Mouse (Mus musculus) embryonic facial prominence, embryonic 14.5 days (tissue): ENCODE data around the gene Clca3a1. TPM values are rescaled to one million over a fixed set of nuclear protein-coding genes. Genes with fewer than 3 reads are reported as not detected.

Source experiments
- ATAC-seq: fragments of 200-750 bp; cut with Nextera tagmentation; 2 replicates; pipeline ENCODE4 v1.8.0; 2017; ENCODE audit warnings: low read depth, moderate number of reproducible peaks, moderate TSS enrichment
- DNase-seq: peaks from one replicate; pipeline ENCODE4 v3.0.0-alpha.2; 2015; ENCODE audit warnings: low spot score
- H3K27ac ChIP-seq: fragments of 300-500 bp; sonication (generic); replicated peaks from 2 replicates; pipeline ENCODE4 v1.5.1; 2014; ENCODE audit warnings: low read depth, mild to moderate bottlenecking, low read length, moderate library complexity
- H3K27me3 ChIP-seq: fragments of 300-500 bp; sonication (generic); replicated peaks from 2 replicates; pipeline ENCODE4 v1.6.1; 2014; ENCODE audit warnings: low read length; ENCODE audit not compliant: control insufficient read depth, insufficient read depth
- H3K36me3 ChIP-seq: fragments of 300-500 bp; sonication (generic); 2 replicates; pipeline ENCODE4 v1.6.1; 2014; ENCODE audit warnings: low read length, mixed read lengths; ENCODE audit not compliant: control insufficient read depth, insufficient read depth
- H3K4me1 ChIP-seq: fragments of 300-500 bp; sonication (generic); 2 replicates; pipeline ENCODE4 v1.6.1; 2014; ENCODE audit warnings: antibody characterized with exemption, low read length; ENCODE audit not compliant: control insufficient read depth, insufficient read depth
- H3K4me2 ChIP-seq: fragments of 300-500 bp; sonication (generic); 2 replicates; pipeline ENCODE4 v1.6.1; 2014; ENCODE audit warnings: low read depth, mild to moderate bottlenecking, low read length, moderate library complexity, mixed read lengths
- H3K4me3 ChIP-seq: fragments of 300-500 bp; sonication (generic); 2 replicates; pipeline ENCODE4 v1.5.1; 2014; ENCODE audit warnings: low read depth, mild to moderate bottlenecking, low read length
- H3K9ac ChIP-seq: fragments of 300-500 bp; sonication (generic); 2 replicates; pipeline ENCODE4 v1.6.1; 2014; ENCODE audit warnings: low read depth, mild to moderate bottlenecking, low read length, moderate library complexity, mixed read lengths
- H3K9me3 ChIP-seq: fragments of 300-500 bp; sonication (generic); 2 replicates; pipeline ENCODE4 v1.6.1; 2016; ENCODE audit warnings: low read length; ENCODE audit not compliant: control insufficient read depth
- WGBS: fragments of 180-500 bp; shearing (Covaris S2); extraction: QIAGEN DNeasy Blood & Tissue Kit; methylation state at CpG from one replicate; pipeline ENCODE4 v1.1.7; 2014; 5-methylcytosine and 5-hydroxymethylcytosine counted together
- polyA plus RNA-seq: library from polyadenylated mRNA; unstranded; fragments of >200 nt; fragmentation: Nextera tagmentation; extraction: Ambion mirVana; gene quantifications from 2 replicates; pipeline ENCODE4 v1.2.1, GENCODE M21; 2014

Clca3a1 gene
- polyA plus RNA-seq, 1 experiment from 2014 or later = 1.9 TPM

GRCm38 (mm10) chr3:144714606-144715005 lies 46.2 kb downstream of the Clca3a1 start:
- H3K9me3 ChIP-seq = no peaks in the 10 kb centered on the region
- no peak overlapping the region for H3K27ac ChIP-seq
- no peak overlapping the region for H3K9ac ChIP-seq
- H3K4me1 ChIP-seq = peaks cover 21% of the 10 kb centered on the region
- no peaks in the 10 kb centered on the region for H3K27me3 ChIP-seq
- WGBS = 83% methylated on average over 8 of the region's 8 CpGs
- ATAC-seq (no peak), DNase-seq (no peak)
- no peak overlapping the region for H3K4me2 ChIP-seq
- H3K36me3 ChIP-seq = peaks cover 25% of the 10 kb centered on the region
- no peak overlapping the region for H3K4me3 ChIP-seq

GRCm38 (mm10) chr3:144714126-144714525 lies 46.7 kb downstream of the Clca3a1 start:
- DNase-seq (no peak), ATAC-seq (no peak)
- Histone ChIP-seq H3K9ac (no peak overlapping the region), H3K9me3 (no peaks in the 10 kb centered on the region), H3K36me3 (peaks cover 27% of the 10 kb centered on the region), H3K4me3 (no peak overlapping the region), H3K27ac (no peak overlapping the region), H3K4me1 (peaks cover 21% of the 10 kb centered on the region), H3K27me3 (no peaks in the 10 kb centered on the region), H3K4me2 (no peak overlapping the region)
- 73% methylated on average over 7 of the region's 7 CpGs for WGBS

GRCm38 (mm10) chr3:144711607-144712206 lies 49.1 kb downstream of the Clca3a1 start:
- 79% methylated on average over 6 of the region's 6 CpGs for WGBS
- Histone ChIP-seq H3K36me3 (peaks cover 40% of the 10 kb centered on the region), H3K9me3 (no peaks in the 10 kb centered on the region), H3K27me3 (no peaks in the 10 kb centered on the region), H3K9ac (no peak overlapping the region), H3K4me1 (0 out of 2 replicates have a peak, but pooled peaks cover 7% of the 10 kb centered on the region), H3K27ac (no peak overlapping the region), H3K4me3 (no peak overlapping the region), H3K4me2 (no peak overlapping the region)
- DNase-seq (no peak), ATAC-seq (no peak)

GRCm38 (mm10) chr3:144708612-144709011 lies 52.2 kb downstream of the Clca3a1 start:
- Histone ChIP-seq H3K4me2 (no peak overlapping the region), H3K27ac (no peak overlapping the region), H3K27me3 (no peaks in the 10 kb centered on the region), H3K4me1 (no peaks in the 10 kb centered on the region), H3K9ac (no peak overlapping the region), H3K9me3 (no peaks in the 10 kb centered on the region), H3K4me3 (no peak overlapping the region), H3K36me3 (peaks cover 61% of the 10 kb centered on the region)
- ATAC-seq = no peak
- DNase-seq = no peak
- 90% methylated on average over 5 of the region's 5 CpGs for WGBS

- no peak overlapping the region for H3K4me2 ChIP-seq
- WGBS = 92% methylated on average over 6 of the region's 6 CpGs
- H3K9me3 ChIP-seq = no peaks in the 10 kb centered on the region
- H3K4me3 ChIP-seq = no peak overlapping the region
- H3K27ac ChIP-seq = no peak overlapping the region
- no peak for ATAC-seq
- no peaks in the 10 kb centered on the region for H3K27me3 ChIP-seq
- H3K36me3 ChIP-seq = peaks cover 66% of the 10 kb centered on the region
- no peak for DNase-seq
- no peak overlapping the region for H3K9ac ChIP-seq
- H3K4me1 ChIP-seq = no peaks in the 10 kb centered on the region
These were observed 56.8 kb downstream of the Clca3a1 start for GRCm38 (mm10) chr3:144703959-144704358.

GRCm38 (mm10) chr3:144698790-144699433 lies 61.9 kb downstream of the Clca3a1 start:
- Histone ChIP-seq H3K27ac (no peak overlapping the region), H3K4me3 (no peak overlapping the region), H3K36me3 (peaks cover 82% of the 10 kb centered on the region), H3K4me1 (no peaks in the 10 kb centered on the region), H3K9ac (no peak overlapping the region), H3K4me2 (no peak overlapping the region), H3K27me3 (no peaks in the 10 kb centered on the region), H3K9me3 (no peaks in the 10 kb centered on the region)
- 83% methylated on average over 5 of the region's 5 CpGs for WGBS
- ATAC-seq = no peak
- no peak for DNase-seq

GRCm38 (mm10) chr3:144697942-144698341 lies 62.8 kb downstream of the Clca3a1 start:
- no peak for ATAC-seq

GRCm38 (mm10) chr3:144697154-144697553 lies 63.6 kb downstream of the Clca3a1 start:
- Histone ChIP-seq H3K9ac (no peak overlapping the region), H3K36me3 (peaks cover 81% of the 10 kb centered on the region), H3K4me1 (no peaks in the 10 kb centered on the region), H3K4me3 (no peak overlapping the region), H3K4me2 (no peak overlapping the region), H3K9me3 (no peaks in the 10 kb centered on the region), H3K27ac (no peak overlapping the region), H3K27me3 (no peaks in the 10 kb centered on the region)
- 64% methylated on average over 5 of the region's 5 CpGs for WGBS
- DNase-seq (no peak), ATAC-seq (no peak)

More at GRCm38 (mm10) chr3:144697942-144698341, 62.8 kb downstream of the Clca3a1 start:
- no peaks in the 10 kb centered on the region for H3K27me3 ChIP-seq
- no peak overlapping the region for H3K9ac ChIP-seq
- H3K4me3 ChIP-seq = no peak overlapping the region
- no peak overlapping the region for H3K27ac ChIP-seq
- H3K4me2 ChIP-seq = no peak overlapping the region
- H3K4me1 ChIP-seq = no peaks in the 10 kb centered on the region
- WGBS = 81% methylated on average over 3 of the region's 3 CpGs
- no peak for DNase-seq
- H3K9me3 ChIP-seq = no peaks in the 10 kb centered on the region
- H3K36me3 ChIP-seq = peaks cover 82% of the 10 kb centered on the region

GRCm38 (mm10) chr3:144694941-144695340 lies 65.8 kb downstream of the Clca3a1 start:
- H3K4me1 ChIP-seq = no peaks in the 10 kb centered on the region
- no peak overlapping the region for H3K27ac ChIP-seq
- H3K4me2 ChIP-seq = no peak overlapping the region
- H3K4me3 ChIP-seq = no peak overlapping the region
- no peak overlapping the region for H3K9ac ChIP-seq
- WGBS = 72% methylated on average over 7 of the region's 7 CpGs
- H3K36me3 ChIP-seq = peaks cover 84% of the 10 kb centered on the region
- no peak for DNase-seq
- H3K9me3 ChIP-seq = no peaks in the 10 kb centered on the region
- H3K27me3 ChIP-seq = no peaks in the 10 kb centered on the region
- ATAC-seq = no peak
